Mouse (Mus musculus): ENCODE measurements around the gene Kcnab1. TPM values are rescaled to one million over a fixed set of nuclear protein-coding genes. Genes with fewer than 3 reads are reported as not detected.

The Kcnab1 gene
- polyA plus RNA-seq, 1 experiment from 2014 or later: 3.8 TPM

DNA sequence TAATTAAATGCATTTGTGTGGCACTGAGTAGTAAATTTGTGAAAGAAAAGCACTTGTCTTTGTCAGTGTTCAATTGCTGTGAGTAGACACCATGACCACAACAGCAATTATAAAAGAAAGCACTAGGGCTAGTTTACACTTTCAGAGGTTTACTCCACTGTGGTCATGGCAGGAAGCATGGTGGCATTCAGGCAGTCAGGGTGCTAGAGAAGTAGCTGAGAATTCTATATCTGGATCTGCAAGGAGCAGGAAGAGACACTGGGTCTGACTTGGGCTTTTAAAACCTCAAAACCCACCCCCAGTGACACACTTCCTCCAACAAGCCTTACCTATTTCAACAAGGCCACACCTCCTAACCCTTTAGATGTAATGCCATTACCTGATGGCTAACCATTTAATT lies 307.4 kb downstream of the Kcnab1 start:
- Histone ChIP-seq H3K9ac (ENCODE audit: low read depth, low read length) (no peak overlapping the region), H3K9me3 (ENCODE audit: control insufficient read depth, low read length) (no peaks in the 10 kb centered on the region), H3K27me3 (replicated peaks; ENCODE audit: control insufficient read depth, insufficient read depth, low read length) (no peaks in the 10 kb centered on the region), H3K27ac (ENCODE audit: low read length) (no peak overlapping the region), H3K4me2 (ENCODE audit: low read depth, low read length) (no peak overlapping the region), H3K36me3 (ENCODE audit: control insufficient read depth, insufficient read depth, low read length) (no peaks in the 10 kb centered on the region), H3K4me1 (ENCODE audit: control insufficient read depth, insufficient read depth, low read length) (no peaks in the 10 kb centered on the region), H3K4me3 (ENCODE audit: low read length) (no peak overlapping the region)
- ATAC-seq: no peak

DNA sequence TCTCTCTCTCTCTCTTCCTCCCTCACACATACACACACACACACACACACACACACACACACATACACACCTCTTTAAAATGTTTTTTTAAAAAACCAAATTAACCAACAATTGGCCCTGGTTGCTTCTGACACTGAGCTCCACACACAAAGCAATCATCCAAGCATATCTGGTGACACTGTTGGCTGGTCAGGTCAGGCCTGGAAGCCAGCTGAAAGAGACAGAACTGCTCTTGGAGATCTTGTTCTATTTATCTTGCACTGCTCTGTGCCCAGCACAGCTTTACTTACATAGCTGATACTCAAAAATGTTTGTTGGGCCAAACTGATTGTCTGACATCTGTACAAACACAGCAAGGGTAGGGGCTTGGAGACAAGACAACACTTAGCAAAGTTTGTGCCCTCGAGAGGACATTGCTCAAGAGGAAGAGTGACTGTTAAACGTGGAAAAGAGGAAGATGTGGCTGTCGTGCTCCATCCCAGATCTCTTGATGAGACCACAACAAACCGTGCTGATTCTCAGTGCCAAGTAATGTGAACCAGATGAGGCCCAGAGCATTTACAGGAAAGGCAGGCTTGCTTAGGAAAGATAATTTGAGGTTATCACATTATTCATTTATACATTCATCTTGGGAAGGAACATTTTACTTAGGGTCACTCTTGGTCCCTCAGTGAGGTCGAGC lies 308.9 kb downstream of the Kcnab1 start:
- Histone ChIP-seq H3K4me1 (ENCODE audit: control insufficient read depth, insufficient read depth, low read length) (no peaks in the 10 kb centered on the region), H3K9ac (ENCODE audit: low read depth, low read length) (no peak overlapping the region), H3K4me3 (ENCODE audit: low read length) (no peak overlapping the region), H3K4me2 (ENCODE audit: low read depth, low read length) (no peak overlapping the region), H3K9me3 (ENCODE audit: control insufficient read depth, low read length) (no peaks in the 10 kb centered on the region), H3K27ac (ENCODE audit: low read length) (no peak overlapping the region), H3K36me3 (ENCODE audit: control insufficient read depth, insufficient read depth, low read length) (no peaks in the 10 kb centered on the region), H3K27me3 (replicated peaks; ENCODE audit: control insufficient read depth, insufficient read depth, low read length) (no peaks in the 10 kb centered on the region)
- no peak for ATAC-seq
- 61% methylated on average over 5 of the region's 5 CpGs for WGBS

DNA sequence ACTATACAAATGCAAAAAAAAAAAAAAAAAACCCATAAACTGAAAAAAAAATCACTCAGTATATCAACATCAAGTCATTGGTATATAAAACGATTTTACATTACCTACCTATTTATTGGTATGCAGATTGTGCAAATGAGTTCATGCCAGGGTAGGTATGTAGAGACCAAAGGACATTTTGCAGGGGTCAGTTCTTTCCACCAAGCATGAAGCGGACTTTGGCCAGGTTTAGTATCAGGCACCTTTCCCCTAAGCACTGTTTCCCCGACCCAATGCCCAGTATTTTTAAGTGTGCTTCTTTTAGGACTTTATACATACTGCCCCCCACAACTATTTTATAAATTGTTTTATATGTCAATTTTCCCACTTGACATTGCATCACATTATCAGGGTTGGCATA lies 310.5 kb downstream of the Kcnab1 start:
- no peaks in the 10 kb centered on the region for H3K9me3 ChIP-seq (ENCODE audit: control insufficient read depth, low read length)
- H3K4me1 ChIP-seq (ENCODE audit: control insufficient read depth, insufficient read depth, low read length): no peaks in the 10 kb centered on the region
- WGBS: 82% methylated on average over 3 of the region's 3 CpGs
- no peaks in the 10 kb centered on the region for H3K27me3 ChIP-seq (replicated peaks; ENCODE audit: control insufficient read depth, insufficient read depth, low read length)
- H3K27ac ChIP-seq (ENCODE audit: low read length): no peak overlapping the region
- no peak for ATAC-seq
- H3K4me3 ChIP-seq (ENCODE audit: low read length): no peak overlapping the region
- no peak overlapping the region for H3K4me2 ChIP-seq (ENCODE audit: low read depth, low read length)
- H3K9ac ChIP-seq (ENCODE audit: low read depth, low read length): no peak overlapping the region
- H3K36me3 ChIP-seq (ENCODE audit: control insufficient read depth, insufficient read depth, low read length): no peaks in the 10 kb centered on the region
